Mouse (Mus musculus) CH12.LX (cell line): ENCODE results near the gene Chd1l. TPM values are rescaled to one million over a fixed set of nuclear protein-coding genes. Genes with fewer than 3 reads are reported as not detected.
A peak's percentile ranks its signal among the peaks of the same experiment; 100 is the strongest.

Experiments used
- DNase-seq: peaks from one replicate; pipeline ENCODE4 v3.0.0-alpha.2; 2013; ENCODE audit errors: extremely low read depth
- H3K27ac ChIP-seq: 2 replicates; pipeline ENCODE4 v1.5.1; 2012; ENCODE audit warnings: low read depth, mild to moderate bottlenecking, control low read depth, moderate library complexity; ENCODE audit not compliant: insufficient read depth
- H3K27me3 ChIP-seq: replicated peaks from 2 replicates; pipeline ENCODE3; 2012; ENCODE audit warnings: inconsistent platforms
- H3K36me3 ChIP-seq, 2 experiments: replicated peaks in 1 of 2; 2 replicates each; pipeline versions ENCODE3 to v1.6.1; 2012; ENCODE audit warnings: inconsistent platforms in 1 of 2, low read length in 1 of 2, mild to moderate bottlenecking in 1 of 2, mixed read lengths in 1 of 2, moderate library complexity in 1 of 2; ENCODE audit not compliant: control insufficient read depth in 1 of 2, insufficient read depth in 1 of 2
- H3K4me1 ChIP-seq, 2 experiments: 2 replicates each; pipeline ENCODE4 v1.6.1; 2012; ENCODE audit warnings: inconsistent platforms in 1 of 2, moderate library complexity in 1 of 2; ENCODE audit not compliant: insufficient read depth in 2 of 2, control insufficient read depth in 1 of 2
- H3K4me2 ChIP-seq: 2 replicates; pipeline ENCODE4 v1.6.1; 2012; ENCODE audit warnings: low read depth, mild to moderate bottlenecking, control low read depth; ENCODE audit not compliant: poor library complexity, insufficient read depth, severe bottlenecking
- H3K4me3 ChIP-seq, 3 experiments: fragments of 150-350 bp in 1 of 3; sonication (generic) in 1 of 3; replicated peaks in 1 of 3; 2 replicates each; pipeline versions ENCODE3 to v1.5.1; 2011 to 2012; ENCODE audit warnings: low read depth in 2 of 3, low read length in 2 of 3, mild to moderate bottlenecking in 2 of 3, moderate library complexity in 2 of 3, control low read depth in 1 of 3, improper control_type of control experiment in 1 of 3, inconsistent platforms in 1 of 3, mixed read lengths in 1 of 3; ENCODE audit not compliant: poor library complexity in 1 of 3
- H3K79me2 ChIP-seq: replicated peaks from 2 replicates; pipeline ENCODE4 v1.6.1; 2012; ENCODE audit warnings: mild to moderate bottlenecking, moderate library complexity; ENCODE audit not compliant: control insufficient read depth, poor library complexity, insufficient read depth, severe bottlenecking; ENCODE audit errors: extremely low read depth
- H3K9ac ChIP-seq: 2 replicates; pipeline ENCODE4 v1.6.1; 2012; ENCODE audit warnings: low read depth, mild to moderate bottlenecking, control low read depth, moderate library complexity; ENCODE audit not compliant: insufficient read depth
- H3K9me3 ChIP-seq: replicated peaks from 2 replicates; pipeline ENCODE3; 2012; ENCODE audit warnings: low read length, inconsistent platforms, mixed read lengths
- BHLHE40 ChIP-seq: IDR thresholded peaks from 2 replicates; pipeline ENCODE4 v1.6.1; 2011; ENCODE audit warnings: mild to moderate bottlenecking, low read depth, low read length, improper control_type of control experiment
- CHD1 ChIP-seq: IDR thresholded peaks from 2 replicates; pipeline ENCODE4 v1.6.1; 2012; ENCODE audit warnings: low read depth, low read length, improper control_type of control experiment, inconsistent platforms
- CHD2 ChIP-seq: IDR thresholded peaks from 2 replicates; pipeline ENCODE4 v1.6.1; 2011; ENCODE audit warnings: low read length, improper control_type of control experiment
- CTCF ChIP-seq, 2 experiments: IDR thresholded peaks in 1 of 2; conservative IDR thresholded peaks in 1 of 2; 2 replicates each; pipeline ENCODE4 v1.5.1; 2011 to 2012; ENCODE audit warnings: low read depth in 2 of 2, low read length in 2 of 2, improper control_type of control experiment in 1 of 2, inconsistent platforms in 1 of 2, mild to moderate bottlenecking in 1 of 2, moderate library complexity in 1 of 2
- E2F4 ChIP-seq: IDR thresholded peaks from 2 replicates; pipeline ENCODE4 v1.6.1; 2011; ENCODE audit warnings: low read depth, low read length, improper control_type of control experiment; ENCODE audit not compliant: insufficient replicate concordance
- ELF1 ChIP-seq: IDR thresholded peaks from 2 replicates; pipeline ENCODE4 v1.6.1; 2014; ENCODE audit warnings: low read depth, mild to moderate bottlenecking, inconsistent platforms, low read length, improper control_type of control experiment
- EP300 ChIP-seq: IDR thresholded peaks from 2 replicates; pipeline ENCODE4 v1.6.1; 2011; ENCODE audit warnings: low read length, improper control_type of control experiment
- ETS1 ChIP-seq: conservative IDR thresholded peaks from 2 replicates; pipeline ENCODE4 v1.6.1; 2012; ENCODE audit warnings: low read depth, mild to moderate bottlenecking, inconsistent platforms, low read length, improper control_type of control experiment, moderate library complexity
- GABPA ChIP-seq: IDR thresholded peaks from 2 replicates; pipeline ENCODE4 v1.6.1; 2012; ENCODE audit warnings: low read depth, low read length, improper control_type of control experiment, inconsistent platforms; ENCODE audit not compliant: insufficient replicate concordance
- HCFC1 ChIP-seq: IDR thresholded peaks from 2 replicates; pipeline ENCODE4 v1.6.1; 2012; ENCODE audit warnings: low read depth, mild to moderate bottlenecking, inconsistent platforms, low read length, improper control_type of control experiment
- IRF4 ChIP-seq: IDR thresholded peaks from 2 replicates; pipeline ENCODE4 v1.6.1; 2014; ENCODE audit warnings: low read depth, mild to moderate bottlenecking, inconsistent platforms, low read length, improper control_type of control experiment
- JUN ChIP-seq: IDR thresholded peaks from 2 replicates; pipeline ENCODE4 v1.6.1; 2011; ENCODE audit warnings: low read depth, mild to moderate bottlenecking, low read length, improper control_type of control experiment, moderate library complexity; ENCODE audit not compliant: insufficient read depth
- JUND ChIP-seq: conservative IDR thresholded peaks from 2 replicates; pipeline ENCODE4 v1.6.1; 2011; ENCODE audit warnings: low read depth, low read length, improper control_type of control experiment
- KAT2A ChIP-seq: IDR thresholded peaks from 2 replicates; pipeline ENCODE4 v1.6.1; 2012; ENCODE audit warnings: low read length, improper control_type of control experiment, inconsistent platforms; ENCODE audit not compliant: insufficient replicate concordance
- MAFK ChIP-seq: IDR thresholded peaks from 2 replicates; pipeline ENCODE4 v1.6.1; 2011; ENCODE audit warnings: low read length, improper control_type of control experiment; ENCODE audit not compliant: insufficient replicate concordance
- MAX ChIP-seq: IDR thresholded peaks from 2 replicates; pipeline ENCODE4 v1.6.1; 2011; ENCODE audit warnings: low read length, improper control_type of control experiment
- MAZ ChIP-seq: IDR thresholded peaks from 2 replicates; pipeline ENCODE4 v1.6.1; 2012; ENCODE audit warnings: low read depth, mild to moderate bottlenecking, inconsistent platforms, low read length, improper control_type of control experiment, moderate library complexity
- MEF2A ChIP-seq: IDR thresholded peaks from 2 replicates; pipeline ENCODE4 v1.6.1; 2014; ENCODE audit warnings: low read depth, mild to moderate bottlenecking, inconsistent platforms, low read length, improper control_type of control experiment, borderline replicate concordance
- MXI1 ChIP-seq: IDR thresholded peaks from 2 replicates; pipeline ENCODE4 v1.6.1; 2011; ENCODE audit warnings: mild to moderate bottlenecking, low read depth, low read length, improper control_type of control experiment
- MYC ChIP-seq: IDR thresholded peaks from 2 replicates; pipeline ENCODE4 v1.6.1; 2011; ENCODE audit warnings: low read depth, mild to moderate bottlenecking, improper control_type of control experiment, low read length
- NELFE ChIP-seq: IDR thresholded peaks from 2 replicates; pipeline ENCODE4 v1.6.1; 2011; ENCODE audit warnings: low read depth, low read length, improper control_type of control experiment
- NRF1 ChIP-seq: IDR thresholded peaks from 2 replicates; pipeline ENCODE4 v1.6.1; 2014; ENCODE audit warnings: low read depth, mild to moderate bottlenecking, inconsistent platforms, low read length, improper control_type of control experiment, moderate library complexity
- PAX5 ChIP-seq: IDR thresholded peaks from 2 replicates; pipeline ENCODE4 v1.6.1; 2012; ENCODE audit warnings: low read length, inconsistent platforms, mixed read lengths
- POLR2A ChIP-seq: IDR thresholded peaks from 2 replicates; pipeline ENCODE4 v1.6.1; 2011; ENCODE audit warnings: low read depth, mild to moderate bottlenecking, improper control_type of control experiment, low read length
- POLR2AphosphoS2 ChIP-seq: IDR thresholded peaks from 2 replicates; pipeline ENCODE4 v1.6.1; 2011; ENCODE audit warnings: low read depth, low read length, improper control_type of control experiment
- RAD21 ChIP-seq: IDR thresholded peaks from 2 replicates; pipeline ENCODE4 v1.6.1; 2011; ENCODE audit warnings: low read depth, mild to moderate bottlenecking, low read length, improper control_type of control experiment, moderate library complexity
- RCOR1 ChIP-seq: conservative IDR thresholded peaks from 2 replicates; pipeline ENCODE4 v1.6.1; 2012; ENCODE audit warnings: low read depth, mild to moderate bottlenecking, inconsistent platforms, low read length, improper control_type of control experiment
- SIN3A ChIP-seq: IDR thresholded peaks from 2 replicates; pipeline ENCODE4 v1.6.1; 2012; ENCODE audit warnings: low read length, improper control_type of control experiment, inconsistent platforms
- SMC3 ChIP-seq: IDR thresholded peaks from 2 replicates; pipeline ENCODE4 v1.6.1; 2011; ENCODE audit warnings: low read depth, low read length, improper control_type of control experiment
- TBP ChIP-seq: conservative IDR thresholded peaks from 2 replicates; pipeline ENCODE4 v1.6.1; 2011; ENCODE audit warnings: low read depth, low read length, improper control_type of control experiment
- TCF12 ChIP-seq: IDR thresholded peaks from 2 replicates; pipeline ENCODE4 v1.6.1; 2014; ENCODE audit warnings: low read depth, mild to moderate bottlenecking, inconsistent platforms, low read length, improper control_type of control experiment
- UBTF ChIP-seq: IDR thresholded peaks from 2 replicates; pipeline ENCODE4 v1.6.1; 2012; ENCODE audit warnings: low read depth, mild to moderate bottlenecking, inconsistent platforms, low read length, improper control_type of control experiment, moderate library complexity
- USF1 ChIP-seq: IDR thresholded peaks from 2 replicates; pipeline ENCODE4 v1.6.1; 2014; ENCODE audit warnings: low read depth, mild to moderate bottlenecking, inconsistent platforms, low read length, improper control_type of control experiment
- USF2 ChIP-seq: conservative IDR thresholded peaks from 2 replicates; pipeline ENCODE4 v1.6.1; 2011; ENCODE audit warnings: low read depth, low read length, improper control_type of control experiment
- ZC3H11A ChIP-seq: IDR thresholded peaks from 2 replicates; pipeline ENCODE4 v1.6.1; 2012; ENCODE audit warnings: low read depth, mild to moderate bottlenecking, inconsistent platforms, low read length, improper control_type of control experiment
- ZKSCAN1 ChIP-seq: IDR thresholded peaks from 2 replicates; pipeline ENCODE4 v1.6.1; 2012; ENCODE audit warnings: low read depth, inconsistent platforms, low read length, improper control_type of control experiment, borderline replicate concordance
- ZMIZ1 ChIP-seq: IDR thresholded peaks from 2 replicates; pipeline ENCODE4 v1.6.1; 2012; ENCODE audit warnings: low read depth, mild to moderate bottlenecking, inconsistent platforms, low read length, improper control_type of control experiment
- ZNF384 ChIP-seq: IDR thresholded peaks from 2 replicates; pipeline ENCODE4 v1.6.1; 2012; ENCODE audit warnings: low read depth, low read length, improper control_type of control experiment, inconsistent platforms
- dilution Hi-C: fragments of 300-500 bp; cut with MboI; formaldehyde crosslinking; loops from 2 replicates; pipeline ENCODE4 v1.14.3; 2020; ENCODE audit warnings: low sequenced_read_pairs; ENCODE audit not compliant: extremely low pct_unique_long_range_greater_than_20kb, extremely low pct_ligation_motif_present
- in situ Hi-C: fragments of 300-500 bp; cut with MboI; formaldehyde crosslinking; loops from 3 replicates; pipeline ENCODE4 v1.14.3; 2019; ENCODE audit warnings: low sequenced_read_pairs, low pct_ligation_motif_present, low pct_unique_long_range_greater_than_20kb, mixed read lengths
- polyA plus RNA-seq: library from polyadenylated mRNA; unstranded; fragments of >175 nt; gene quantifications from 2 replicates; pipeline ENCODE4 v1.2.1, GENCODE M21; 2012; ENCODE audit warnings: low read depth; ENCODE audit not compliant: insufficient read length
- total RNA-seq, 2 experiments: library from RNA; depleted of rRNA; stranded (reverse); fragments of 300-350 nt in 1 of 2; fragments of >200 nt in 1 of 2; gene quantifications; 2 replicates each; pipeline ENCODE4 v1.2.3; 2012 to 2014

Gene Chd1l
- total and polyA plus RNA-seq, 3 experiments = 24.7 to 29.0 (median 25.2) TPM

GRCm38 (mm10) chr3:97609201-97609844, 680 bp downstream of the Chd1l start:
- H3K36me3 ChIP-seq = peaks cover 0 to 19% of the 10 kb centered on the region in 2 experiments
- peaks cover 17 to 30% of the 10 kb centered on the region in 2 experiments for H3K4me1 ChIP-seq
- H3K9ac ChIP-seq = peak overlapping the region; percentile 80
- no peaks in the 10 kb centered on the region for H3K27me3 ChIP-seq
- H3K4me2 ChIP-seq = peak overlapping the region; percentile 91
- TF ChIP-seq JUND (no peak), EP300 (no peak), RCOR1 (no peak), JUN (no peak), ZNF384 (no peak), MEF2A (no peak), CTCF (conservative IDR thresholded peaks at IDR 0.05 in 1 of 2, IDR thresholded peaks at IDR 0.05 in 1 of 2; ENCODE audit: low read depth in 2 of 2, low read length in 2 of 2) (peak in 1 of 2 experiments; percentile 73; a peak in 2 of 4 replicates), ZKSCAN1 (no peak), MAX (peak; percentile 88), MAFK (no peak), MAZ (no peak), MYC (peak; percentile 89), KAT2A (no peak), CHD2 (no peak), POLR2A (no peak), TCF12 (no peak), NELFE (no peak), ETS1 (no peak), TBP (no peak), ZC3H11A (no peak), PAX5 (no peak), E2F4 (no peak), IRF4 (peak; percentile 3; the same call in 1 of the 2 replicates), SMC3 (peak; percentile 14; the same call in 1 of the 2 replicates), MXI1 (0 out of 2 replicates have a peak, but pooled peaks have one; percentile 70), BHLHE40 (peak; percentile 90), SIN3A (peak; percentile 35), HCFC1 (no peak), GABPA (no peak), USF1 (no peak), POLR2AphosphoS2 (no peak; the same call in 1 of the 2 replicates), ZMIZ1 (no peak), UBTF (no peak), USF2 (no peak), ELF1 (0 out of 2 replicates have a peak, but pooled peaks have one; percentile 15), RAD21 (no peak; the same call in none of the 2 replicates), CHD1 (no peak; the same call in 1 of the 2 replicates), NRF1 (no peak)
- TF ChIP-seq, all 38 proteins: peak for 9
- dilution Hi-C loops = no loop called here
- DNase-seq = peak; percentile 72
- H3K79me2 ChIP-seq = peaks cover 6% of the 10 kb centered on the region
- in situ Hi-C loops = no loop called here
- H3K9me3 ChIP-seq = no peaks in the 10 kb centered on the region
- peak overlapping the region; percentile 81 to 92 (median 89) for H3K4me3 ChIP-seq
- peak overlapping the region; percentile 60 for H3K27ac ChIP-seq
